Mouse (Mus musculus): Measurements from ENCODE around the gene Grk3.

Grk3 gene

DNA sequence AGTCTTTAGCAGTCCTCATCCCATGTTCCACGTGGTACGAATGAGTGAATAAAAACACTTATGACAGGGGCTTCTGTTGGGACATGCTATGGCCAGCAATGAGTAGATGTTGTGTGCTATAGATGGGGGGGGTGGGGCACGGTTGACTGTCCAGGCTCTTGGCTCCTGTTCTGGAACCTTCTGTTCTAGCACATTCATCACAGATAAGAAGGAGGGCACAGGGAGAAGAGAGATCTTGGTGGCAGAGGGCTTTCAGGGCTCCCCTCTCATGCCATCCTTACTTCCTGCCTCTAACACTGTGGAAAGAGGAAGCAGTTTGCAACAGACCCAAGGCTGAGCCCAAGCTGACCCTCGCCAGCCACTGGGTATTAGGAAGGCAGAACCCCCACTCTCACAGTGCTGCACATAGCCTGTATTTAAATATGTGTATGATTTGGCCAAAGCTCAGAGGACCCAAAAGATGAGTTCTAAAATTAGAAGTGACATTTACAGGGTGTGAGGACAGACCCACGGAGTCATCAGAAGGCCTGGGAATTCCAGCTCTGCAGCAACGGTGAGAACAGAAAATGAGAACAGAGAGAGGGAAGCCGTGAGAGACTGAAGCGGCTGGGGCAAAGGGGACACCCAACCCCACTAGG is 6.3 kb downstream of the Grk3 start:
- DNase-seq (ENCODE audit: low read depth, low spot score), result no peak

DNA sequence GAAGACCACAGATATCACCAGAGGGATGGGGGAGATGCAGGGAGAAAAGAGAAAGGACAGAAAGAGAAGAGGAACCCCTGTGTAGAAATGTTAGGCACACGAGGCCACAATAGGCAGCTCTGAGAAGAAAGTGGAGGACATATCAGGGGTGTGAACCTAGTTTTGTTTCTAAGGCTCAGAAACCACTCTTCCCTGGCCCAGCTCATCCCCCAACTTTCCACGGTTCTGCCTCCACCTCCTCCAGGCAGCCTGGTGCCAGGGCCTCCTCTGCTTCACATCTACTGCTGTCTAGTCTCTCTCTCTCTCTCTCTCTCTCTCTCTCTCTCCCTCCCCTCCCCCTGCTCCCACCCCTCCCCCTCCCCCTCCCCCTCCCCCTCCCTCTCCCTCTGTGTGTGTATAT is 7.1 kb downstream of the Grk3 start:
- no peak for DNase-seq (ENCODE audit: low read depth, low spot score)

DNA sequence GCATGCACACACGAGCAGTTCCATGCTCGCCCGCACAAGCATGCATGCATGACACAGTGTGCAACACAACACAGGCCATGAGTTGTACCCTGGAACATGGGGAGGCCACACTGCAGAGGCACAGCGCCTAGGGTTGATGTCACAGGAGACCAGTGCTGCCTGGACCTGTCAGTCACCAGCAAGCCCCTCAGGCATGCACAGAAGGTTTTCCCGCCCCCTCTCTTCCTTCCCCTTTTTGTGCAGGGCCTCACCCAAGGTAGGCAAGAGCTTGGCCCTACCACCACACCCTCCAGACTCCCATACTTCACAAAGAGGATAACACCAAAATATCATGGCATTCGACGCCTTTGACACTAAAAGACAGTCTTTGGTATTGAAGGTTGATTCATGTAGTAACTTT is 8.6 kb downstream of the Grk3 start:
- DNase-seq (ENCODE audit: low read depth, low spot score), result no peak

DNA sequence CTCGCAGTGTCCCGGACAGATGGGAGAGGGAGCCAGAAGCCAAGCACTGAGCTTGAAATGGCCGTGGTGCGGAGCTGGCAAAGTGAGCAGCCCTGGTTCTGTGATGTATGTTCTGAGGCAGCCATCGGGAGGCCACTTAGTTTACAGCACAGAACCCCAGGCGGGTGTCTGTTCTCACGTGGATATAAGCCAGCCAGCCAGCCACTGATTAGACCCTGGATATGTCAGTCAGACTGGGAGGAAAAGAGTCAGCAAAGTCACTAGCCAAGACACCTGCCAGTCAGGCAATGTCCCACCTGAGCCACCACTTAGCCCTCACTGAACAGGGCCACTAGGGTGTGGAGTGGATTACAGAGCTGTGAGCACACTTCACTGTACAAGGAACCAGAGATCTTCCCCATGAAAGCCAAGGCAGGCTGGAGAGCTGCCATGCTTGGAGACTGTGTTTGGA is 9.6 kb downstream of the Grk3 start:
- DNase-seq (ENCODE audit: low read depth, low spot score), result no peak

DNA sequence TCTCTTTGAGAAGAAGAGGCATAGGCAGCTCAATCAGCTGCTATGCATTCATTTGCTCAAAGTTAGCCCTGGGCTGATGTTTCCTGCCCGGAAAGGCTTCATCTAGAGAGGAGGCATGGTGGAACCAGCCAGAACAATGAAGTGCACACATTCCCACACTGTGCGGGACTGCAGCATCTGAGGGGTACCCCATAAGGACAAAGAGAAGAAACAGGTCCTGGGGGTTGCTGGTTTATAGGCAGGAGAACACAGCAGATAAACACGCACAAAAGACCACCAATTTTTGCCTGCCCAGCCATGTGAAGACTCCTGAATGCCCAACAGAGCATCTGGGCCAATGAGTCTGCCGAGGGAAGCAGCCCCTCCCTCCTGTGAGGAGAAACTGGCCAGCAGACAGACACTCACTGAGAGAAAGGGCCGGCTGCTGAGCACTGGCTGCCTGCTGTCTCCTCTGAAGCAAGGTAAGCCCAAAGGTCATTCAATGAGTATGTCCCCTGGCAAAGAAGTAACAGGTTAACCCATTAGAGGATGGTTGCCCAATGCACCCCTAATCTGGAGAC is 12.7 kb downstream of the Grk3 start:
- DNase-seq (ENCODE audit: low read depth, low spot score), result no peak

DNA sequence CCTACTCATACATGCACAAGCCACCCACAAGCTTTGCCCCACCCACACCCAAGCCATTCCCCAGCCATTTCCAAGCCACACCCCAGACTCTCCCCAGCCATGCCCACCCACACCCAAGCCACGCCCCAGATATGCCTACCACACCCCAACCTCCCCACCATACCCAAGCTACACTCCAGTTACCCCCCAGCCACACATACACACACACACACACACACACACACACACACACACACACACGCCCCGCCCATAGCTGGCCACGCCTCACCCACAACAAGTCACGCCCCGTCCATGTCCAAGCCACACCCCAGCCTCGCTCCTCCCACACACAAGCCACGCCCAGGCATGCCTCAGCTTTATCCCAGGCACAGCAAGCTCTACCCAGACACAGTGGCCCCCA is 16.4 kb downstream of the Grk3 start:
- DNase-seq (ENCODE audit: low read depth, low spot score), result no peak

DNA sequence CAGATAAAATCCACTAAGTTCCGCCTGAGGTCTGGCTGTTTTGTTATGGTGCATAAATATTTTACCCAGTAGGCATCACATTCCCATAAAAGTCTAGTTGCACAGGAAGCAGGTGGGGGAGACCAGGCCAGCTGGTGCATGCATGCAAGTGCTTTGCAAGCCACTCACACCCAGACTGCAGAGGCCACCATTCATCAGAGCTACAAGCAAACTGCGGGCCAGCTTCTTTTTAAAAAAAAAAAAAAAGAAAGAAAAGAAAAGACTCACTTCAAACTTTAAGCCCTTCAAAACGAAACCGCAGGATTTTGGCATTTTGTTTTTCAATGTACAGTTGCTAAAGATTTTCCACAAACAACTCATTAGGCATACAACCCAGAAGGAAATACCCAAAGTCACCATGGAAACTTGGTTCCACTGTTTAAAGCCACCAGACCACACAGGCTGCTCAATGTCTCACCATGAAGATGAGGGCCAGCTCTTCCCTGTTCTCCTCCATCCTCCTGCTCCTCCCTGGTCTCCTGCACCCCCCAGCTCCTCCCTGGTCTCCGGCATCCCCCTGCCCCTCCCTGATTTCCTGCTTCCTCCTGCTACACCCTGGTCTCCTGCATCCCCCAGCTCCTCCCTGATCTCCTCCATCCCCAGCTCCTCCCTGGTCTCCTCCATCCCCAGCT is 17.9 kb downstream of the Grk3 start:
- no peak for DNase-seq (ENCODE audit: low read depth, low spot score)

DNA sequence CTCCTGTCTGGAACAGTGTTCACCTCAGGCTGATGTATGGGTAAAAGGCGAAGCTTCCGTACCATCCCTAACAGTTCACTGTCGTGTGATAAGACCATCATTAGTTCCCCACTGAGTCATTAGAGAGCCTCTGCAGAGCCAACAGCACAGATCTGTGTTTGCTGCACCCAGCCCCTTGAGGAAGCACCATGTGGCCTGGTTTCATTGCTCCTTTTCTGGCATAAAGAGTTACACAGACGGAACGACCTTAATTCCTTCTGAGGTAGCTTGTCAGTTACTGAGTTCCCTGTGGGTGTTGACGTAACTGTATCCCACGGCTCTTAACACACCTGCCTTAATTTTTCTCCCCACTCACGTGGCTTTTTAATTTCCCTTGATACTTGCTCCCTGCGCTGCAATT is 24.3 kb downstream of the Grk3 start:
- DNase-seq (ENCODE audit: low read depth, low spot score), result no peak

DNA sequence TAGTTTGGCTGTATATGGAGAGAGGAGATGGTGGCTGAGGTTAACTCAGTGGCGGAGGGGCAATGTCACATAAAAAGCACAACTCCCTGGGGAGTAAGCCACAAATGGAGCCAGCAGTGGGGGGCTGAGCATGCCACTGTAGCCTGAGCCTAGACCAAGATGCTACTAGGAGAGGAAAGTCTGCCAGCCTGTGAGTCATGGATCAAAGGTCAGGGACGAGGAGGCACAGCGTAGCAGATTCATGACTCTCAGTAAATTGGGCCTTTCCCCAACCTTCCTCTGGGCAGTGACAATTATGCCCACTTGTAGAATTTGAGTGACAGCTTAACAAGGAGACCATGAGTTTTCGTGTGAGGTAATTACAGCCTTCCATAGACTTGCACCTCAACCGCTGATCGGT is 33.7 kb downstream of the Grk3 start:
- DNase-seq (ENCODE audit: low read depth, low spot score), result no peak

DNA sequence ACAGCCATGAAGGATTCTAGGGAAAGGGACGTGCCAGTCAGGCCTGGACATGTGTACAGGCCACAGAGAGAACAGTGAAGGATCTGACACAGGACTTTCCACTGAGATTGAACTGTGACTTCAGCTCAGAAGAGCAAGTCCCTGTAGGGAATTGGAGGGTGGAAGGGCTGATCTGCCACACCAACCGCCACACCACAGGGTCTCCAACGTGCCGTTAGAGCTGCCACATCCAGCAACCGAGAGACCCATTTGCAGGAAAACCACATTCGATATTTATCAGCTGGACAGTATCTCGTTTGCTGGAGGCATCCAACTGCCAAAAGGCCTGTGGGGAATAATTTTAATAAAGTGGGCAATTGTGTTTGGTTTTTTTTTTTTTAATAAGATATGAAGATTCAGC is 35.9 kb downstream of the Grk3 start:
- no peak for DNase-seq (ENCODE audit: low read depth, low spot score)

DNA sequence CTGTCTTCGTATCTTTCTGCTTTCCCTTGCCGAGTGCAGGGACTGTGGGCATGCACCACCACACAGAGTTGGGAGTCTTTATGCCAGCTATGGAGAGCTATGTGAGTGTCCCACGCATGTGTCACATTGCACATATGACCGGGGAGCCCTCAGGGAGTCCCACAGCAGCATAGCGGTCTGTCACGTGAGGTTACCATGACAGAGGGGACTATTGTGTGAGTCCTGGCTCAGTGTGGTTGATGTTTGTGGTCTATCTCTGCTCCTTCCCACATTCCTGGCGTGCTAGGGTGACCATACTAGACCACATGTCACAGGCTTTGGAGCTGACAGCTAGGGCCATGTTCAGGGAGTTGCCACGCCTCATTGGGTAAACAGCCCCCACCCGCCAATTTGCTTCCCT is 36.4 kb downstream of the Grk3 start:
- no peak for DNase-seq (ENCODE audit: low read depth, low spot score)

DNA sequence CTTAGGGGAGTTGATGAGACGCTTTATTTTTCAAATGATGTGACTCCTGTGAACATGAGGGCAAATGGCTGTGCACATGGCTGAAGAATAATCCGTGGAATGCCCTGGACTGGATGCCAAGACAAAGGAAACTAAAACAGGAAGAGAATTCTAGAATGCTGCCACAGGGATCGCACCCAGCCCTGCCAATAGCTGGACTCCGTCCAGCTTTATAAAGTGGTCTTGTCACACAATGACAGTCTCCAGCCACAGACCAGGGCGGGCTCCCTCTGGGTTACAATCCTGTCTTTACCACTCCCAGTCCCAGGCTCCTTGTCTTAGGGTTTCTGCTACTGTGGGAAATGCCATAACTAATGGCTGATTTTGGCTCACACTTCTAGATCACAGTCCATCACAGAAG is 38.5 kb downstream of the Grk3 start:
- no peak for DNase-seq (ENCODE audit: low read depth, low spot score)

DNA sequence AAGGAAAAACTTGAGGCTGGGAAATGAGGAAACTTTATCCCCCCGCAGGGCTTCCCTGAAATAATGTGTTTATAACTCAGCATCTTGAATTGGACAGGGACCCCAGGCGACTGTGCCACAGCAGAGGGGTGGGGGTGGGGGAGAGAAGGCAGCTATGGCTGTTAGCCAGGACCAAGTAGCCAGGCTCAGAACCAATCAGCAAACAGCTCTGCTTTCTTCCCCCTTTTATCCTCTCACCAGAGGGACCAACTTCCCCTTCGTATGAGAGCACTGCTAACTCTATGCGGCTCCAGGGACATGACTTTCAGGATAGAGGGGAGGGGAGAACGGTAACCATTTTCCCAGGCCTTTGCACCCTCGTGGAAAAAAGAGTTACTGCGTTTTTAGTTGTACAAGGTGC is 42.0 kb downstream of the Grk3 start:
- no peak for DNase-seq (ENCODE audit: low read depth, low spot score)

DNA sequence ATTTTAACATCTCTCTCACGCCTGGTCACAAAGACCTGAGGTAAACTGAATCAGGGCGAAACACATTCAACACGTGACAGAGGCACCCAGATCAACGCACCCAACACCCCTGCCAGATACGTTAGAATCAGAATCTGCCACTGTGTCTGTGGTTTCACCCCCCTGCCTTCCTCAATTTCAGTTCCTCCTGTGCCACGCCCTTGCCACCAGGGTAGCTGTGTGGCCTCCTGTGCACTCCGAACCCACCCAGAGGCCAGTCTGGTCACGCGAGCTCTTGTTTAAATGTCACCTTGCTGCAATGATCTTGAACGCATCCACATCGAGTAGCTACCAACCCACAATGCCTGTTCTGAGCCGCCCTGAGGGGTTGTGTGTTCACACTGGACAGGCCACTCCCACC is 43.3 kb downstream of the Grk3 start:
- DNase-seq (ENCODE audit: low read depth, low spot score), result no peak

DNA sequence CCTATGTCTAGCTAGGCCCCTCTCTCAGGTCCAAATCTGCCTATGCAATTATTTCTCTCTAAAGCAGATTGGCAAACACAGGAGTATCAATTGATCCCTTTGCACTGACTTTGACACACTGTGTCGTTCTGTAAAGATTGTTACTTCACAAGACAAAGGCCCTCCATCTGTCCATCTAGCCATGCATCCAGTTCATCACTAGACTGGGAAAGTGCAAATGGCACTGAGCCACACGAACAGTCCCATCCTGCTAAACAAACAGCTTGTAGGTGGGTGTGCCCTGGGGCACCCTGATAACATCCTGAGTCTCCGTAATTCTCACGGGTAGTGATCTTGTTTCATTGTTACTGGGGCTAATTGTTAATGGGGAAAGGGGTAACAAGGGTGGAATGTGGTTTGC is 52.1 kb downstream of the Grk3 start:
- no peak for DNase-seq (ENCODE audit: low read depth, low spot score)

DNA sequence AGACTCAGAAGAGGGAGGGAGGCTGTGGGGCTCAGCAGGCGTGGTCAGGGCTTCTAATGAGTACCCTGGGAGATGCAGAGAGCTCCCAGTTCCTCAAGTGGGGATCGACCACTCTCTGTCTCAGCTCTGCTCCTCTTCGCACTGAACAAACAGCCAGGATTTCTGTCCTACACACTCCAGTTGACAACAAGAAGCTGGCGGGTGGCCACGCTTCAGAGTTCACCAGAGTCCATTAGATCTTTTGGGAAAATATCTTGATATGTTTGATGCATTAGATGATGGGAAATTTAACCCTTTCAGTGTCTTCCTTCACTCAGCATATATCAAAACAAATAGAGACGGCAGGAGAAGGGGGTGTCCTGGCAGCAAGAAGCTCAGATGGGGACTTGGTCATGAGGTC is 53.4 kb downstream of the Grk3 start:
- no peak for DNase-seq (ENCODE audit: low read depth, low spot score)

DNA sequence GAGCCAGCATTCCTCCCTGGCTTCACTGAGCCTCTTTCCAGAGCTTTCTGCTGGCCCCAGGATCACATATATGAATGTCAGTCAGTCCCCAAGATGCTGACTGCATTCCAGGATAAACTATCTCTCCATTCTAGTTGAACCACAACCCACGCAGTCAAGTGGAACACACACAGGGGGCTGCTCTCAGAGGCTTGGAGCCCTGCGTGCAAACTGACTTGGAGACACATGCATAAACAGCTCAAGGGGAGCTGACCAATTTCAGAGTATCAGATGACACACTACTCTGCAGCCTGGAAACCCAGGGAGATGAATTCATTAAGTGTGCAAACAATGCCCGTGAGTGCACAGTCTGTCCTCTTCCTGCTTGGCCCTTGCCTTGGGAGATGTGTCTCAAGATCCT is 54.7 kb downstream of the Grk3 start:
- DNase-seq (ENCODE audit: low read depth, low spot score), result no peak

DNA sequence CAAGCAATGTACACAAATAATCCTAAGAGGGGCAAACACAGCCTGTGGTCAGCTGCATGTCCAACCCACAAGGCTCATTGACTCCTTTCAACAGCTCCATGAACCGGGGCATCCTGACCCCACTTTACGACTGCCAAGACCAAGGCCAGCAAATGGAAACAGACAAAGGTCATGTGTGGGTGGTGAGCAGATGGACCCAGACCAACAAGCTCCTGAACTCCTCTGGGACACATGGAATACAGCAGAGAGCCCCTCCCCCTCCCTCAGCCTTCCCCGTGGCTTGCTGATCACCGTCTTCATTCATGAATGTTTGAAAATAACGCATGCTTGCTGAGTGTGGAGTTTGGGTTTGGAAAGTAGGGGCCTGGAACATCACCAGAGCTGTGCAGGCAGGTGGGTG is 57.3 kb downstream of the Grk3 start:
- DNase-seq (ENCODE audit: low read depth, low spot score), result no peak

DNA sequence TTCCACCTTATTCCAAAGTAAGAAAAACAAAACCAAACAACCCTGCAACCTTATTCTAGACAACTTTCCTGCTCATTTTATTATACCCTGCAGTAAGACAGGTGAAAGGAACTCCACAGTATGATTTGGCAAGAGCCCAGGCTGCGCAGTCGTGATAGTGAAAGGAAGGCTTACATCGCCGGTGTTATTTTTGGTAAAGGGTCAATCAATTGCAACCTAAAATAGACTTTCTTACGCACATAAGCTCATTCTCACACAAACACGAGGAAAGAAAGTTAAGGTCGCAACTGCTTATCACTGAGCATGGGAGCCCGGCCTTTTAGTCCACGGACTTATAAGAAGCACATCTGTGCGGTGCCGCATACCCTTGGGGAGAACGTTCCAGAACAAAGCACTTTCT is 58.8 kb downstream of the Grk3 start:
- DNase-seq (ENCODE audit: low read depth, low spot score), result no peak

DNA sequence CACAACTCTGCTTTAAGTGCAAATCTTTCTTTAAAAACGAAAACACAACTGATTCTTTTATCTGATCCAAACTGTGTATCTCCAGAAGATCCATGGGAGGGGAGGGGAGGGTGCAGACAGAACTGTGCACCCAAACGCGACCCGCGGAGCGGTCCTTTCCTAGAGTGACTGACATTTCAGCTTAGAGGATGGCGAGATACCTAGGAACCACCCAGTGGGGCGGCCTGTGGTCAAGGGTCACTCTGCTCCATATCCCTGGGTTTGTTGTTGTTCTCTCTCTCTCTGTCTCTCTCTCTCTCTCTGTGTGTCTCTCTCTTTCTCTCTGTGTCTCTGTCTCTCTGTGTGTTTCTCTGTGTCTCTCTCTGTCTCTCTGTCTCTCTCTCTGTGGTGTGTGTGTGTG is 59.2 kb downstream of the Grk3 start:
- no peak for DNase-seq (ENCODE audit: low read depth, low spot score)

DNA sequence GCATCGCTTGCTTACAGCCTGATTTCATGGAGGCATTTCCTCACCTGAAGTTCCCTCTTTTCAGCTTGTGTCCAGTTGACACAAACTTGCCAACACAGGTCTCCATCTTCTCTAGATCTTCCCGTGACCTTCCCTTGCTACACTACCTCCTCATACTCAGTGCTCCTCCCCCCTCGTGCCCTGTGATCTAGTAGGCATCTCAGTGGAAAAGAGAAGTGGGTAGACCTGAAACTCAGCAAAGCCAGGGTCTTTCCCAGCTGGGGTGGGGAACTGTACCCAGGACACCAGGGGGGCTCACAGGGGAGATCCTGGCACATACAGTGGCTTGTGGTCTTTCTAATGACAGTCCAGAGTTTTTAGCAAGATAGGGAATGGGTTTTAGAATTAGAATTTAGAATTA is 64.7 kb downstream of the Grk3 start:
- DNase-seq (ENCODE audit: low read depth, low spot score), result no peak

DNA sequence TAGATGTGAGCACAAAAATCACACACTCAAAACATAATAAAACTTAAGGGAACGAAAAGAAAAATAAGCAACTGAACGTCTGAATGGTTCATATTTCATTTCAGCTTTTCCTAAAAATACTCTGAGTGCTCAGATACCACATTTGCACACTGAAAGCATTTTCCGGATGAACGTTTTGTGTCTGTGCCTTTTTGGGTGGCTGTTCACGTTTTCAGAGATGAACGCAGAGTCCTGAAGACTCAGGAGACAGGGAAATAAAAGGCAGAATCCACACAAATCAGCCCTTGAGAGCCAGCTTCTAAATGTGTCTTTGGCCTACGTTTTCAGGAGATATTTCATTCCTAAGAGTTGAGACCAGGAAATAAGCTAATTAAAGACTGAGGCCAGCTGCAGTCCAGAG is 69.7 kb downstream of the Grk3 start:
- DNase-seq (ENCODE audit: low read depth, low spot score), result no peak

DNA sequence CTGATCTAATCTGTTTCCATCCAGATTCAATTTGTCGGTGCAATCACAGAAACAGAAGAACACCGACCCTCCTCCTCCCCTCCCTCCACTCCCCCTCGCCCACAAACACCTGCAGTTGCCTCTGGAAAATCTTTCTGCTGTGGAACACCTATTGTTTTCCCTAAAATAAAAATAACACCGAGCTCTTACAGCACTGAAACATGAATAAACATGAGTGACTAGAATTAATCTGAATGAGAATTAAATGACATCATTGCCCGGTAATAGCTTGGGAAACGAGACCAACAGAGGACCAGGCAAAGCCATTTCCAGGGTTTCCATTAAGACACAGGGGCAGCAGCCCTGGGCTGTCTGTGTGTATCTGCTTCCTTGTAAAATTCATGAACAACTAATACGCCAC is 73.3 kb downstream of the Grk3 start:
- DNase-seq (ENCODE audit: low read depth, low spot score), result no peak

DNA sequence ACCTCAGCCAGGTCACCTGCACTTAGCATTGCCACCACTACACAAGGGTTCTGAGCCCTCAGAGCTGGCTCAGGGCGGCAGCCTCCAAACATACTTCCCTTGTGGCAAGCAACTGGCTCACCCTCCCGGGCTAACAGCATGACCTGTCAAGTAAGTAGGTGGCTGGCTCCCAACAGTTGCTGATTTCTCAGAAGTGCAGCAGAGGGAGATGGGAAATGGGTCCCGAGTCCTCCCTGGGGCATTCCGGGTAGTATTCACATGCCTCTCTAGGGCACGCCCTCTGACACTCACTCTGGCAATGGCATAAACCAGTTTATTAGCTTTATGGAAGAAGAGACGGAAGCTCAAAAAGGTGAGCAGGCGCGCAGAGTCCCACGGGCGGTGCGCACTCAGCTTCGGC is 74.6 kb downstream of the Grk3 start:
- no peak for DNase-seq (ENCODE audit: low read depth, low spot score)

All from CD4-positive, CD25-positive, alpha-beta regulatory T cell, adult 2 months (primary cell).